Mouse (Mus musculus): ENCODE results near the gene Olfr857. TPM values are rescaled to one million over a fixed set of nuclear protein-coding genes. Genes with fewer than 3 reads are reported as not detected.
"Not testable (repeated sequence)": the region's sequence is repeated elsewhere in the genome, so short reads cannot be mapped to it uniquely, and the experiment has no call there.

The Olfr857 gene
- polyA plus RNA-seq (2014; fragmentation: Nextera tagmentation; extraction: Ambion mirVana) = not detected in 2 replicates

GRCm38 (mm10) chr9:19709133-19709532 is at the start of gene Olfr857:
Gene Olfr857, plus strand, starts transcription at chr9:19709433.
- H3K4me1 ChIP-seq (ENCODE audit: control insufficient read depth, insufficient read depth, low read length) = no peaks in the 10 kb centered on the region
- no peak for DNase-seq (ENCODE audit: low spot score, missing footprints)
- no peaks in the 10 kb centered on the region; the same call in 1 of the 2 replicates for H3K9me3 ChIP-seq (ENCODE audit: control insufficient read depth, low read length)
- no peak within 1 kb of the TSS for H3K9ac ChIP-seq (ENCODE audit: low read length)
- ATAC-seq (ENCODE audit: low FRiP score) = no peak
- no peaks in the 10 kb centered on the region for H3K36me3 ChIP-seq (ENCODE audit: control insufficient read depth, insufficient read depth, low read length)
- no peak within 1 kb of the TSS for H3K27ac ChIP-seq (ENCODE audit: low read depth, low read length)
- WGBS = 91% methylated on average over 1 of the region's 1 CpGs
- no peaks in the 10 kb centered on the region for H3K27me3 ChIP-seq (ENCODE audit: control insufficient read depth, insufficient read depth, low read length)
- H3K4me2 ChIP-seq = no peak within 1 kb of the TSS
- H3K4me3 ChIP-seq (ENCODE audit: low read depth, low read length) = no peak within 1 kb of the TSS

- no peaks in the 10 kb centered on the region for H3K36me3 ChIP-seq (ENCODE audit: control insufficient read depth, insufficient read depth, low read length)
- 91% methylated on average over 6 of the region's 6 CpGs for WGBS
- H3K4me1 ChIP-seq (ENCODE audit: control insufficient read depth, insufficient read depth, low read length) = no peaks in the 10 kb centered on the region
- ATAC-seq (ENCODE audit: low FRiP score) (no peak), DNase-seq (ENCODE audit: low spot score, missing footprints) (no peak)
- no peak overlapping the region for H3K9ac ChIP-seq (ENCODE audit: low read length)
- H3K9me3 ChIP-seq (ENCODE audit: control insufficient read depth, low read length) = no peaks in the 10 kb centered on the region; the same call in 1 of the 2 replicates
- H3K4me3 ChIP-seq (ENCODE audit: low read depth, low read length) = no peak overlapping the region
- no peak overlapping the region for H3K4me2 ChIP-seq
- no peak overlapping the region for H3K27ac ChIP-seq (ENCODE audit: low read depth, low read length)
- H3K27me3 ChIP-seq (ENCODE audit: control insufficient read depth, insufficient read depth, low read length) = no peaks in the 10 kb centered on the region
These were observed 19.0 kb upstream of the Olfr857 start for GRCm38 (mm10) chr9:19690281-19690680.

GRCm38 (mm10) chr9:19691426-19691825 is 17.8 kb upstream of the Olfr857 start:
- Histone ChIP-seq H3K9ac (ENCODE audit: low read length) (no peak overlapping the region), H3K4me3 (ENCODE audit: low read depth, low read length) (no peak overlapping the region), H3K36me3 (ENCODE audit: control insufficient read depth, insufficient read depth, low read length) (no peaks in the 10 kb centered on the region), H3K4me2 (no peak overlapping the region), H3K27ac (ENCODE audit: low read depth, low read length) (no peak overlapping the region), H3K27me3 (ENCODE audit: control insufficient read depth, insufficient read depth, low read length) (no peaks in the 10 kb centered on the region), H3K4me1 (ENCODE audit: control insufficient read depth, insufficient read depth, low read length) (no peaks in the 10 kb centered on the region), H3K9me3 (ENCODE audit: control insufficient read depth, low read length) (no peaks in the 10 kb centered on the region; the same call in 1 of the 2 replicates)
- WGBS = 90% methylated on average over 1 of the region's 1 CpGs
- DNase-seq (ENCODE audit: low spot score, missing footprints) (no peak), ATAC-seq (ENCODE audit: low FRiP score) (no peak)

GRCm38 (mm10) chr9:19692430-19692829 is 16.8 kb upstream of the Olfr857 start:
- DNase-seq (ENCODE audit: low spot score, missing footprints) = no peak
- Histone ChIP-seq H3K27ac (ENCODE audit: low read depth, low read length) (no peak overlapping the region), H3K4me1 (ENCODE audit: control insufficient read depth, insufficient read depth, low read length) (no peaks in the 10 kb centered on the region), H3K4me3 (ENCODE audit: low read depth, low read length) (no peak overlapping the region), H3K4me2 (no peak overlapping the region), H3K27me3 (ENCODE audit: control insufficient read depth, insufficient read depth, low read length) (no peaks in the 10 kb centered on the region), H3K9me3 (ENCODE audit: control insufficient read depth, low read length) (no peaks in the 10 kb centered on the region; the same call in 1 of the 2 replicates), H3K9ac (ENCODE audit: low read length) (no peak overlapping the region), H3K36me3 (ENCODE audit: control insufficient read depth, insufficient read depth, low read length) (no peaks in the 10 kb centered on the region)
- 89% methylated on average over 2 of the region's 2 CpGs for WGBS
- no peak for ATAC-seq (ENCODE audit: low FRiP score)

- not testable (repeated sequence) for H3K27ac ChIP-seq (ENCODE audit: low read depth, low read length); H3K4me3 ChIP-seq (ENCODE audit: low read depth, low read length); DNase-seq (ENCODE audit: low spot score, missing footprints); H3K4me1 ChIP-seq (ENCODE audit: control insufficient read depth, insufficient read depth, low read length); H3K27me3 ChIP-seq (ENCODE audit: control insufficient read depth, insufficient read depth, low read length); ATAC-seq (ENCODE audit: low FRiP score); H3K36me3 ChIP-seq (ENCODE audit: control insufficient read depth, insufficient read depth, low read length); H3K9me3 ChIP-seq (ENCODE audit: control insufficient read depth, low read length); H3K4me2 ChIP-seq; H3K9ac ChIP-seq (ENCODE audit: low read length)
- 43% methylated on average over 2 of the region's 2 CpGs for WGBS
These were observed 14.9 kb upstream of the Olfr857 start for GRCm38 (mm10) chr9:19694285-19694684.

GRCm38 (mm10) chr9:19694898-19695379 is 14.3 kb upstream of the Olfr857 start:
- H3K4me2 ChIP-seq; H3K9me3 ChIP-seq (ENCODE audit: control insufficient read depth, low read length); DNase-seq (ENCODE audit: low spot score, missing footprints); H3K4me1 ChIP-seq (ENCODE audit: control insufficient read depth, insufficient read depth, low read length); H3K36me3 ChIP-seq (ENCODE audit: control insufficient read depth, insufficient read depth, low read length); H3K4me3 ChIP-seq (ENCODE audit: low read depth, low read length); H3K27ac ChIP-seq (ENCODE audit: low read depth, low read length); H3K9ac ChIP-seq (ENCODE audit: low read length); ATAC-seq (ENCODE audit: low FRiP score); H3K27me3 ChIP-seq (ENCODE audit: control insufficient read depth, insufficient read depth, low read length): not testable (repeated sequence)
- 66% methylated on average over 9 of the region's 9 CpGs for WGBS

- not testable (repeated sequence) for H3K9me3 ChIP-seq (ENCODE audit: control insufficient read depth, low read length); H3K4me3 ChIP-seq (ENCODE audit: low read depth, low read length); ATAC-seq (ENCODE audit: low FRiP score); H3K4me1 ChIP-seq (ENCODE audit: control insufficient read depth, insufficient read depth, low read length); H3K9ac ChIP-seq (ENCODE audit: low read length); H3K4me2 ChIP-seq; DNase-seq (ENCODE audit: low spot score, missing footprints); H3K36me3 ChIP-seq (ENCODE audit: control insufficient read depth, insufficient read depth, low read length); H3K27me3 ChIP-seq (ENCODE audit: control insufficient read depth, insufficient read depth, low read length); H3K27ac ChIP-seq (ENCODE audit: low read depth, low read length)
- WGBS = 54% methylated on average over 2 of the region's 2 CpGs
These were observed 4.7 kb upstream of the Olfr857 start for GRCm38 (mm10) chr9:19704546-19704945.

Other genes with a start within 250 kb of the Olfr857 start
- gene Olfr850, start 231.2 kb upstream of the Olfr857 start, polyA plus RNA-seq (2014; fragmentation: Nextera tagmentation; extraction: Ambion mirVana) = not detected in 2 replicates
- not detected in 2 replicates for gene Olfr851, start 216.1 kb upstream of the Olfr857 start, polyA plus RNA-seq (2014; fragmentation: Nextera tagmentation; extraction: Ambion mirVana)
- gene Olfr853, start 168.4 kb upstream of the Olfr857 start, polyA plus RNA-seq (2014; fragmentation: Nextera tagmentation; extraction: Ambion mirVana) = not detected in 2 replicates
- gene Olfr854, start 142.1 kb upstream of the Olfr857 start, polyA plus RNA-seq (2014; fragmentation: Nextera tagmentation; extraction: Ambion mirVana) = not detected in 2 replicates
- not detected in 2 replicates for gene Olfr855, start 126.8 kb upstream of the Olfr857 start, polyA plus RNA-seq (2014; fragmentation: Nextera tagmentation; extraction: Ambion mirVana)
- 42.0 and 44.5 TPM in 2 replicates for gene Zfp317, start 87.3 kb upstream of the Olfr857 start, polyA plus RNA-seq (2014; fragmentation: Nextera tagmentation; extraction: Ambion mirVana)
- not detected in 2 replicates for gene Olfr58, start 70.8 kb downstream of the Olfr857 start, polyA plus RNA-seq (2014; fragmentation: Nextera tagmentation; extraction: Ambion mirVana)
- not detected in 2 replicates for gene Olfr859, start 95.5 kb downstream of the Olfr857 start, polyA plus RNA-seq (2014; fragmentation: Nextera tagmentation; extraction: Ambion mirVana)
- gene Olfr860, start 140.3 kb downstream of the Olfr857 start, polyA plus RNA-seq (2014; fragmentation: Nextera tagmentation; extraction: Ambion mirVana) = not detected in 2 replicates
- not detected in 2 replicates for gene Olfr862, start 178.6 kb downstream of the Olfr857 start, polyA plus RNA-seq (2014; fragmentation: Nextera tagmentation; extraction: Ambion mirVana)
- gene Olfr77, start 207.4 kb downstream of the Olfr857 start, polyA plus RNA-seq (2014; fragmentation: Nextera tagmentation; extraction: Ambion mirVana) = 0.25 TPM in 2 replicates

All from midbrain, embryonic 11.5 days (tissue).